Mouse (Mus musculus): Measurements from ENCODE around the gene Veph1. TPM values are rescaled to one million over a fixed set of nuclear protein-coding genes. Genes with fewer than 3 reads are reported as not detected.

Veph1 gene
- polyA plus RNA-seq (2012; rRNA removed): not detected in 2 replicates

DNA sequence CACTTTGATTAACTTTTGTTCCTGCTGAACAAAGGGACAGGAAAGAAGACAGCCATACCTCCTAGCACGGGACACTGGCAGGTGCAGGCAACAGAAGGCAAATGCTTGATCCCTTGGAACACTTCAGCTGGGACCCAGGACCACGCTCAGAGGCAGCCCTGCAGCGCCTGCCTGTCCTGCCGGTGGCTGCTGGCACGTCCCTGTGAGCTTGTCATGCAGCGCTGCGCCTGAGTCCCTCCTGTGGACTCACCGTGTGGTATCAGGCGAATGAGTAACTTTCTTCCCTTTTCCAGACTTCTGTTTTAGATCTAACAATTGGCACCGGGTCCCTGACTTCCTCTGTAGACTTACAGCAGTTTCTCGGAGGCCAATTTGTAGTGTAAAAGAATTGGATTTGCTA, at the start of gene Veph1:
TSS of gene Veph1 (minus strand) at position 293 of the 400 bp plus-strand sequence.
- 23% methylated on average over 11 of the region's 11 CpGs for WGBS
- no peak for DNase-seq (ENCODE audit: low read depth, low spot score)

DNA sequence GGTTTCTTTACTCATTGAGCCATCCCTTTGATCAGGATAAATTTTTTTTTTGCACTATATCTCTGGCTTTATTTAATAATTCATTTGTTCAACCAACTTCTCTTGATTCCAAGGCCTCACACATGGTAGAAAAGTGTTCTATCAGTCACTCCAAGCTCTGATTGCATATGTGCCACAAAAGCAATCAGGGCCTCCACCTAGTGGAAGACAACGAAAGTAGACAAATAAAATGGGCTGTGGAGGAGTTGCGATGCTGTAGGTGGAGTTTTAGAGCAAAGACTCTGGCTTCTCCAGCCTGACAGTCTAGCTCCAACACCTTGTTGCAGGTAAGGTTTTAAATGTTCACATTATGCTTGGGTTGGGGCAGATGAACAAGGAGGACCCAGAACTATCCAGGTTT, 44.1 kb upstream of the Veph1 start:
- 52% methylated on average over 2 of the region's 2 CpGs for WGBS
- no peak for DNase-seq (ENCODE audit: low read depth, low spot score)

DNA sequence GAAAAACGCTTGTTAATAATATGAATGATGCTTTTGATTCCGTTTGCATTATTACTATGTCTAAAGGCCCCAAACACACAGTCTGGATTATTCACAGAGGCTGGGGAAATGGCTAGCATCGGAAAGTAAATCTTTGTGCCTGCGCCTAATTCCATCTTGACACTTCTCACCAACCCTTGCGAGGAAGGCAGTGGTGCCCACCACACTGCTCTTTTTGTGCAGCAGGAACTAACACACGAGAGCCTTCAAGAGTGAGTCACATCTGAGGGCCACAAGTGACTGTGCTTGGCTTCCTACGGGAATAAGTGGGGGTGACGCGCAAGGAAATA, 35.7 kb upstream of the Veph1 start:
- WGBS: 79% methylated on average over 9 of the region's 9 CpGs

GRCm38 (mm10) chr3:66331592-66332400, 35.2 kb upstream of the Veph1 start:
- no peak for DNase-seq (ENCODE audit: low read depth, low spot score)

More for the DNA sequence above, 35.7 kb upstream of the Veph1 start:
- DNase-seq (ENCODE audit: low read depth, low spot score): no peak

DNA sequence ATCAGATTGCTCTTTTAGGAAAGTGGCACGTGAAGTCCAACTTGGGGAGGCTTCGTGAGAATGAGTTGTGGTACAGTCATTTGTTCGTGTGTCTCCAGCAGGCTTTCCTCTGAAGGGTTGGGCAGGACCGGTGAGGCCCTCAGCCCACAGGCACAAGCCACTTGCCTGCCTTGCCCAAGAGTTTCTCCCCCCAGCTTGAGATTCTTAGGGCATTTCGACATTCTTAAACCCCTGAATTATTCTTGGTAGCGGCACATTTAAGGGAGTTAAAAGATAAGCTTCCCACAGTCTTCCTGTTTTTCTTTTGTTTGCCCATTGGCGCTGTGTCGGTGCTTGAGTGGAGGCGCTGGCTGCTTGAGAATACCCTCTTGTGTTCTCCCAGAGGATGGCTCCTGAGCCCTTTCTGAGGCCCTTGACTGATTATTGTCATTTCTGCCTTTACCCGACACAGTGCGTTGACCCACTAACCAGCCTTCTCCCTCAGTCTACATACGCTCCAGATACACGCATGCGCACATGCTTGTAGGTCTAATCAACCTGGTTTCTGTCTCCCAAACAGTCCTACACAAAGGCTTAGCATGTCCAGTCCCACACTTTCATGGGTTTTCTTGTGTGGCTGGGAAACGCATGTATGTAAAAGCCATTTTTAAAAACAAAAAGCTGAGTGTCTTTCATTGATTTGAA, 34.4 kb upstream of the Veph1 start:
- WGBS: 89% methylated on average over 15 of the region's 15 CpGs
- no peak for DNase-seq (ENCODE audit: low read depth, low spot score)

More at GRCm38 (mm10) chr3:66331592-66332400, 35.2 kb upstream of the Veph1 start:
- 51% methylated on average over 12 of the region's 12 CpGs for WGBS

GRCm38 (mm10) chr3:66325962-66326834, 29.6 kb upstream of the Veph1 start:
- WGBS: 88% methylated on average over 16 of the region's 16 CpGs

GRCm38 (mm10) chr3:66325486-66325951, 28.9 kb upstream of the Veph1 start:
- 81% methylated on average over 5 of the region's 5 CpGs for WGBS
- DNase-seq (ENCODE audit: low read depth, low spot score): no peak

More at GRCm38 (mm10) chr3:66325962-66326834, 29.6 kb upstream of the Veph1 start:
- no peak for DNase-seq (ENCODE audit: low read depth, low spot score)

GRCm38 (mm10) chr3:66314793-66315715, 18.4 kb upstream of the Veph1 start:
- no peak for DNase-seq (ENCODE audit: low read depth, low spot score)
- 84% methylated on average over 8 of the region's 8 CpGs for WGBS

- no peak for DNase-seq (ENCODE audit: low read depth, low spot score)
- WGBS: 82% methylated on average over 1 of the region's 1 CpGs
These were observed 13.9 kb upstream of the Veph1 start for GRCm38 (mm10) chr3:66310586-66310985.

DNA sequence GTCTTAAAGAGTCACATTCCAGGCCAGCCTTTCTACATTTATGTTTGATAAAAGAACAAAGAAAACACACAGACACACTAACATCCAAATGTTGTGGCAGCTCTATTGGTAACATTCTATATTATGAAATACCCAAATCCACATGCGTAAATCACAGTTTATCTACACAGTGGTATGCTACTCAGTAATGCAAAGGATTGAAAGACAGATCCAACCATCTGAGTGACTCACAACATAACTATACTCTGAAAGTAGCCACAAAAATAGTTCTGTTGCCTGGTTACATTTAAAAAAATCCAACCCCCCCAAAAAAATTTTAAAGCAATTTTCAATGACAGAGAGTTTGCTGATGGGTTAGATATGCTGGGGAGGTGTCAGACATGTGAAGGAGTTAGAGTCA, 12.9 kb upstream of the Veph1 start:
- DNase-seq (ENCODE audit: low read depth, low spot score): no peak
- 93% methylated on average over 1 of the region's 1 CpGs for WGBS

DNA sequence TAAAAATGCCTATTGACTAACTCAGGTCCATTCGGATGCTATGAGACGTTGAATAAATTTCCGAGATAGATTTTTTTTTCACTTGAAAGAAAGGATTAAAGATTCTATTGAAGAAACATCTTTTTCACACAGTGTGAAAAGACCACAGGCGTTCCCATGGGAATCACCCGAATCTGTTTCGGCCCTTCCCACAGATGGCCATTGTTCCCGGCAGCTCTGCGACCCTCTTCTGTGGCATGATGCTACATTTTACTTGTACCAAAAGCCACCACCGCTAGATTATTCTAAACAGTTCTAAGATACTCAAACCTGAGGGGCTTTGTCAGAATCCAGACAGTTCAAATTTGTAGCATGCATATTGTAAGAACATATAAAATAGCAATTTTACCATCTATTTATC, 1.4 kb downstream of the Veph1 start:
- DNase-seq (ENCODE audit: low read depth, low spot score): no peak
- 91% methylated on average over 9 of the region's 9 CpGs for WGBS

DNA sequence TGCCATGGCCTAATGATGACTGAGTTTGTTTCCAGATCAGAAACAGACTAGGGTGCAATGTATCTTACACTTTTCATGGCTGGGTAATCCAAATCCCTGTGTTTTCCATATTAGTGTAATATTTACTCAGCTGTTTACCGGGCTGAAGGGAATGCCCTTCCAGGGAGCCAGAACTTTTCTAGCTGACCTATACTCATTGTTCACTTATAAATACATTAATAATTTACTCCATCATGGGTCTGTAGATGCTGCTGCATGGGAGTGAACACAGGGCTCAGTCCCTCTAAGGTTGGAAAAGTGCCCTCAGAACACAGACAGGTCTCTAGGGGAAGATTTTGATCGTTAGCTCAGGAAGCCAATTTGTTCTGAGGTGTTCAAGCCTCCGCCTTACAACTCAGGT, 1.9 kb downstream of the Veph1 start:
- DNase-seq (ENCODE audit: low read depth, low spot score): no peak
- WGBS: 87% methylated on average over 3 of the region's 3 CpGs

DNA sequence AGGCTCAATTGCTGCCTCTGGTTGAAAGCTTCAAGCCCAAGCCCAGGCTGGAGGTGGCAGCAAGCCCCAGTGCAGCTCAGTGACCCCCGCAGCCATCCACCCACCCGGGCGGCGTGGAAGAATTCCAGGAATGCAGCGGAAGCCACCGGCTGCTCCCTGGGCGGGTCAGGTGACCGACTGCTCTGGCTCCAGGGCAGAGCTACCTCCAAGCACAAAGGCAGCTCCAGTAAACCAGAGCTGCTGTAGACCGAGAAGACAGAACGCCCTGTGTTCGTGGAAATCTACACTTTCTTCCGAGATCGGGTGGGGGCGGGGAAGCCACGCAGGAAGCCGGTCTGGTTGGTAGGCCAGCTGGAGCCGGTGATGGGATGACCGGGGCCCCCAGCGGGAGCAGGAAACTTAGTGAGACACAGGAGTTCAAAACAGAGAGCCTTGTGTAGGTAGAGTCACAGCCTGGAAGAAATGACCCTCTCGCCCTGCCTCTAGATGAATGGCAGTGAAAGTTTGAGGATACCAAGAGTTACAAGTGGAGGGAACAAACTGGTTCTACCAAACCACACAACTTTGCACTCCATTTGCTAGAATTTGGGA, 4.2 kb downstream of the Veph1 start:
- DNase-seq (ENCODE audit: low read depth, low spot score): no peak
- WGBS: 6% methylated on average over 20 of the region's 20 CpGs

DNA sequence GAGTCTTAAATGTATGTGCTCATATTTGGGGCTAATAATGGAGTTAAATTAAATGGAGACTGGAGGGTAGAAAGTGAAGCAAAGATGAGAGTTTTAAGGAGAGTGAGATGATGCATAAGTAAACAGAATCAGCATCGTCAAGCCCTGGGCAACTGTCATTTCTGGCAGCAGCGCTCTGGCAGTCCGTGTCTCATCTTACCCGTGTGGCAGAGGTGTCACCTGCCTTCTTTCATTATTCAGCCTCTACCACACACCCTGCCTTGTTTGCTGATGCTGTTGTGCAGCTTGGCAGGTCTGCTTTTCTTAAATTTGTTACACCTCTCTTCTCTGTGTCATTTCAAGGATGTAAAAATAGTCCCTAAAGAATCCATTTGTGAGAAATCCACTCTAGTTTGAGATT, 33.4 kb downstream of the Veph1 start:
- 72% methylated on average over 4 of the region's 4 CpGs for WGBS
- no peak for DNase-seq (ENCODE audit: low read depth, low spot score)

DNA sequence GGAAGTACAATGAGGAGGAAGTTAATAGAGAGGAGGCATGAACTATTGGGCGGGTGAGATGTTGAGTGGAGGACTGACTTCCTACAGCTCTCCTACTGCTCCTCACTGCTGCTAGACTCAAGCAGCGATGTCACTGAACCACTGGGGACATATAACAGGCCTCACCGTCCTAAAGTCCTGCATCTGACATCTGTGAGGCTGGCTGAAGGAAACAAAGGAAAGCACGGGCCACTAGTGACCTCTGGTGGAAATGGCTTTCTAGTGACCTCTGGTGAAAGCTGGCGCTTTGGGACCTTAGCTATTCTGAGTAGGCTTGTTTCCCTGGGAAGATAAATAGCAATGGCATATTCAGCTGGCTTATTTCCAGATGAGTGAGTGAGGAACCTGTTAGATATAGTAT, 34.3 kb downstream of the Veph1 start:
- DNase-seq (ENCODE audit: low read depth, low spot score): no peak
- 35% methylated on average over 5 of the region's 5 CpGs for WGBS

DNA sequence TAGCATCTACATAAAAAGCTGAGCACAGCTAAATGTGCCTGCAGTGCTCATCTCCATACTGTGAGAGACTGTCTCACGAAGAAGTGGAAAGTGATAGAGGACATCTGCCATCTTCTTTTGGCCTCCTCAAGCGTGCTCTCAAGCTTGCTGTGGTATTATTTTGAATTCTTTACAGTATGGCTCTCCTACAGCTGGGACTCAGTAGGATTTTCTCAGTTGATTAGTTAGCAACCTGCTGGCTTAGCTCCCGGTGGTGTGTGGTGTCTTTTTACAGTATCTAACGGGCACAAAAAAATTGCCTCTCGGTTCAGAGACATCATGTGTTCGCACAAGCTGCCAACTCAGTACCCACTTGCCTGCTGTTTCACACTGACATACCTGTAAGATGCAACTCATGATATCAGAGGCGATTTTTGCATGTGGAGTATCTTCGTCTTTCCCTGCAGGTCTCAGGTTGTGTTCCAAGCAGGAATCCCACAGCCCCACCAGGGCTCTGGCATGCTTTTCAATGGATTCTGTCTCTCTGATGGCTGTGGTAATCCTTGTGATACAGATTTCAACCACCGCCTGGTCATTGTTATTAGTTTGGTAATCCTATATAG, 42.0 kb downstream of the Veph1 start:
- WGBS: 78% methylated on average over 9 of the region's 9 CpGs
- no peak for DNase-seq (ENCODE audit: low read depth, low spot score)

GRCm38 (mm10) chr3:66251842-66252241, 44.8 kb downstream of the Veph1 start:
- 84% methylated on average over 7 of the region's 7 CpGs for WGBS
- no peak for DNase-seq (ENCODE audit: low read depth, low spot score)

- DNase-seq (ENCODE audit: low read depth, low spot score): no peak
These were observed 56.2 kb downstream of the Veph1 start for GRCm38 (mm10) chr3:66240476-66240875.

All from large intestine, adult 2 months (tissue).